Mouse (Mus musculus) hindbrain, embryonic 10.5 days (tissue): Measurements from ENCODE around the gene Themis2. TPM values are rescaled to one million over a fixed set of nuclear protein-coding genes. Genes with fewer than 3 reads are reported as not detected.
"Not testable (repeated sequence)": the region's sequence is repeated elsewhere in the genome, so short reads cannot be mapped to it uniquely, and the experiment has no call there.

Experiments
- DNase-seq: peaks from one replicate; pipeline ENCODE4 v3.0.0-alpha.2; 2017; ENCODE audit warnings: low spot score
- H3K27ac ChIP-seq: fragments of 300-500 bp; sonication (generic); 2 replicates; pipeline ENCODE4 v1.5.1; 2016; ENCODE audit warnings: mild to moderate bottlenecking, moderate library complexity
- H3K27me3 ChIP-seq: fragments of 300-500 bp; sonication (generic); 2 replicates; pipeline ENCODE4 v1.6.1; 2016; ENCODE audit warnings: mild to moderate bottlenecking; ENCODE audit not compliant: poor library complexity, insufficient read depth, severe bottlenecking
- H3K36me3 ChIP-seq: fragments of 300-500 bp; sonication (generic); 2 replicates; pipeline ENCODE4 v1.6.1; 2016; ENCODE audit warnings: mild to moderate bottlenecking, moderate library complexity
- H3K4me1 ChIP-seq: fragments of 300-500 bp; sonication (generic); replicated peaks from 2 replicates; pipeline ENCODE4 v1.6.1; 2016; ENCODE audit warnings: mild to moderate bottlenecking
- H3K4me3 ChIP-seq: fragments of 300-500 bp; sonication (generic); 2 replicates; pipeline ENCODE4 v1.5.1; 2016; ENCODE audit warnings: mild to moderate bottlenecking, moderate library complexity
- H3K9me3 ChIP-seq: fragments of 300-500 bp; sonication (generic); 2 replicates; pipeline ENCODE4 v1.6.1; 2016; ENCODE audit warnings: mild to moderate bottlenecking, moderate library complexity
- WGBS: fragments of 180-500 bp; shearing (Covaris S2); methylation state at CpG from one replicate; pipeline ENCODE4 v1.1.7; 2016; 5-methylcytosine and 5-hydroxymethylcytosine counted together
- polyA plus RNA-seq: library from polyadenylated mRNA; unstranded; fragments of >200 nt; fragmentation: Nextera tagmentation; extraction: Ambion mirVana; gene quantifications from 2 replicates; pipeline ENCODE4 v1.2.1, GENCODE M21; 2016

Themis2 gene
- polyA plus RNA-seq, 1 experiment from 2014 or later, result 1.2 TPM

DNA sequence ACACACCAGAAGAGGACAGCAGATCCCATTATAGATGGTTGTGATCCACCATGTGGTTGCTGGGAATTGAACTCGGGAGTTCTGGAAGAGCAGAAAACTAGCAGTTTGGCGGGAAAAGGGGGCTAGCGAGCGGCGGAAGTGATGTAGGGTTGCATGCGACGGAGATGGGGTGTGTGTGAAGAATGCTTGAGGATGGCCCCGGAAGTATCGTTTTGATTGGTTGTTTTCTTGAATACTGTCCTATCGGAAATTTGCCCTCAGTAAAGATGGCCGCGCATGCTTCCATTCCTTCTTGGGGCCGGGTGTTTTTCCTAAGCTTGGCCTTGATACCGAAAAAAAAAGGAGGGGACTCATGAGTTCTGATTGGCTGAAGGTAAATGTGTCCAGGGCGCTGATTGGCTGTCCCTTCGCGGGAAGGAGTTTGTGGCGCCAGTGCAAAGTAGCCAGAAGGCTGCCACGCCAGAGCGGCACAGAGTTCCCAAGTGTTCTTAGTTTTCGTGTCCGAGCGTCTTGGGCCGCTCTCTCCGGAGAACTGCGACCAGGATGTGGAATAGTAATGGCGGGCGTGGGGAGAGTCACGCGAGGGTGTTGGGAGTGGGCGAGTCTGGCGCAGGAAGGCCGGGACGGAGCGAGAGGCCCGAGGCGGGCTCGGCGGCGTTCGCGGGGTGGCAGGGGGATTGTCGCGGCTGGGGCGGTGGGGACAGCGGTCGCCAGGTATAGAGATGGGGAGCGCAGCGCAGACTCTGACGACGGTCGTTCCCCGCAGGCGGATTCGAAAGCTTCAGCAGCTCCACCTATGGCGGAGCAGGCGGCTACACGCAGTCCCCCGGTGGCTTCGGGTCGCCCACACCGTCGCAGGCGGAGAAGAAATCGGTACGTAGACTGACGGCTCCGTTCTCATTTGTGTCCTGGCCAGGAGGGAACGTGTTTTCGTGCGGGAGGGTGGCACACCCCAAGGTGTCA lies 28.0 kb downstream of the Themis2 start, which contains the start of gene Rpa2:
Gene Rpa2 (plus strand): TSS at position 419 of the 963 bp plus-strand sequence.
- Histone ChIP-seq H3K27ac (peak within 1 kb of the TSS; percentile 91), H3K36me3 (peaks cover 37% of the 10 kb centered on the region), H3K4me3 (peak within 1 kb of the TSS; percentile 90), H3K27me3 (no peaks in the 10 kb centered on the region), H3K9me3 (no peaks in the 10 kb centered on the region), H3K4me1 (peaks cover 12% of the 10 kb centered on the region)
- DNase-seq, result peak; percentile 99
- WGBS, result under 1% methylated on average over 70 of the region's 71 CpGs

DNA sequence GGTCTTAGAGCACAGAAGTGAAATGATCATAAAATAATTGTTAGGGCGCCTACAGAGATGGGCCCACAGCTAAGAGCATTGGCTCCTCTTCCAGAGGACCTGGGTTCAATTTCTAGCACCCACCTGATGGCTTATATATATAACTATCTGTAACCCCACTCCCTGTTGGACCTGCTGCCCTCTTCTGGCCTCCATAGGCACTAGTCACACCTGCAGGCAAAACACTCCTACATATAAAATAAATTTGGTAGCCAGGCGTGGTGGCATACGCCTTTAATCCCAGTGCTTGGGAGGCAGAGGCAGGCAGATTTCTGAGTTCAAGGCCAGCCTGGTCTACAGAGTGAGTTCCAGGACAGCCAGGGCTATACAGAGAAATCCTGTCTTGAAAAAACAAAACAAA lies 33.1 kb downstream of the Themis2 start:
- 84% methylated on average over 3 of the region's 3 CpGs for WGBS
- not testable (repeated sequence) for H3K9me3 ChIP-seq, H3K27me3 ChIP-seq, H3K36me3 ChIP-seq, H3K27ac ChIP-seq, DNase-seq, H3K4me3 ChIP-seq, H3K4me1 ChIP-seq

DNA sequence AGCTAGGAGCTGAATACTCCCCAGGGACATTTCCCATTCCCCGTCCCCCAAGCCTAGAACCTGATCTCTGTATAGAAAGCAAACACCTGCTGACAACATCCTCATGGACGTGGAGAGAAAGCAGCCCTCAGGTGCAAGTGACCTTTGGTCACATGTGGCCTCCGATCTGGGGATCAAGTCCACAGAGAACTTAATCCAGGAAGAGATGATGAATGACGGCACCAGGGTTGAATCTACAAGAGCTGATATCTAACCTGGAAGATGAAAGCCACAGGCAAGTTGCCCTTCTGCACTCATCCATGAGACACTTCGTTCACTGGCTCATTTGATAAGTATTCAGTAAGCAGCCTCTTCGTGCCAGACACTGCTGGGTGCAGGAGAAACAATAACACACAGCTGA lies 33.6 kb downstream of the Themis2 start:
- WGBS, result 83% methylated on average over 6 of the region's 6 CpGs
- no peaks in the 10 kb centered on the region for H3K9me3 ChIP-seq
- H3K4me1 ChIP-seq, result no peaks in the 10 kb centered on the region
- peaks cover 9% of the 10 kb centered on the region for H3K27me3 ChIP-seq
- H3K4me3 ChIP-seq, result no peak overlapping the region
- no peaks in the 10 kb centered on the region for H3K36me3 ChIP-seq
- no peak overlapping the region for H3K27ac ChIP-seq
- DNase-seq, result no peak

DNA sequence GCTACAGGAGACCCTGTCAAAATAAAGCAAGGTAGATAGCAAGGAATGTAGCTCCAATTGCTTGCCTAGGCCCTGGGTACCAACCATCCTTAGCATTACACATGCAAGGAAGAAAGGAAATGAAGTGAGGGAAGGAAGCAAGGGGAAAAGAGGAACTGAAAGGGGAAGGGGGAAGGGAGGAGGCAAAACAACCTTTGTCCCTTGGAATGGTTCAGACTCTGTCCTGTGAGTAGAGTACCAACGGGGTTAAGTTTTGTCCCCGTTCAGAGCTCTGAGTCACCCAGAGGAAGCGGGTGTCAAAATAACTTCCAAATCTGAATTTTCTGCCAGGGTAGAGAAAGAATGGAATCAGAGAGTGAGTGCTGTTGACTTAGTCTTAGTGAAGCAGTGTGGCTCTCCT lies 35.9 kb downstream of the Themis2 start:
- Histone ChIP-seq H3K9me3 (no peaks in the 10 kb centered on the region), H3K27me3 (peaks cover 32% of the 10 kb centered on the region), H3K4me3 (no peak overlapping the region), H3K4me1 (peaks cover 13% of the 10 kb centered on the region), H3K36me3 (no peaks in the 10 kb centered on the region), H3K27ac (no peak overlapping the region)
- no peak for DNase-seq
- WGBS, result 75% methylated on average over 3 of the region's 3 CpGs

DNA sequence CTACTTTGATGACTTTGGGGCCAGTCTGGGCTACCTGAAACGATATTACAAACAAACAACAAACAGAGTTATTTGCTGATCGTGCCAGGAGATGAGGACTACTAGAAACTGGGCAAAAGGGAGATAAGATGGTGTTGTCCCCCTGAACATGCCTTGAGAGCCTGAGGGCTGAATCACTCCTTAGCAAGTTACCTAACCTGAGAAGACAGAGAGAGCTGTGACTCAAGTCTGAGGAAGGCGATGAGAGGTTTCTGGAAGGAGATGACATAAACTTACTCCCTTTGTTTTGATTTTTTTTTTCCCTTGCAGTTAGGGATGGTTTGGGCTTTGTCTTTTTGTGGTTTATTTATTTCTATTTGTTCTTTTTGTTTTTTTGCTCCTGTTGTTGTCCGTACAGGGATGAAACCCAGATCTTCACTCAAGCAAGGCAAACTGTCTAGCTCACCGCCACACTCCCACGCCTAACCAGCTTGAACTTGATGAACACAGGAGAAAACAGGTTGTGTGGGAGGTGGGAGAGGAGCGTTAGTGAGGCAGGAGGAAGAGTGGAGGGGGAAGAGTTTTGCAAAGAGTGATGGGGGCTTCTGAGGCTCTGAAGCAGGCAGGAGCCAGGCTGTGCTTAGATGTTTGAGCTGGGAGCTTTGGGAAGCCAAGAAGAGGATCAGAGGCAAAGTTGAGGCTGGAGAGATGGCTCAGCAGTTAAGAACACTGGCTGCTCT lies 38.4 kb downstream of the Themis2 start:
- no peak overlapping the region for H3K27ac ChIP-seq
- no peaks in the 10 kb centered on the region for H3K36me3 ChIP-seq
- H3K27me3 ChIP-seq, result peaks cover 32% of the 10 kb centered on the region
- 88% methylated on average over 7 of the region's 7 CpGs for WGBS
- no peak overlapping the region for H3K4me3 ChIP-seq
- no peak for DNase-seq
- H3K9me3 ChIP-seq, result no peaks in the 10 kb centered on the region
- H3K4me1 ChIP-seq, result peaks cover 13% of the 10 kb centered on the region

DNA sequence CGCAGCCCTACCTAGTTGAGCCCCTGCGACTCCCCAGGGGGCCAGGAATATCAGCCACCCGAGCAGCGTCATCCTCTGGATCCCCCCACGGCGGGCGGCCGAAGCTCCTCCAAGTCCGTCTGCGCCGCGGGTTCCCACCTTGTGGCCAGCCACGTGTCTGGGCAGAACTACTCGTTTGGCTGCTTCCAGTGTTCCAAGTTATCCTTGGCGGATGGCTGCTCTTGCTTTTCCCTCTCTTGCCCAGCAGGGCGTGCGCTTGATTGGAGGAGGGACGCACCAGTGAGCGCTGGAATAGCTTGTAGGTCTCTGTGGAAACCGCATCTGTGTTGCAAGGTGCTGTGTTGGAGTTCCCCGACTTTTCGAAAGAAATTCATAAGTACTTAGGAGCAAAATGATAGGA lies 39.2 kb downstream of the Themis2 start, which contains the start of gene Smpdl3b:
Gene Smpdl3b (minus strand): TSS at position 279 of the 400 bp plus-strand sequence.
- Histone ChIP-seq H3K36me3 (no peaks in the 10 kb centered on the region), H3K9me3 (no peaks in the 10 kb centered on the region), H3K4me3 (peak within 1 kb of the TSS; percentile 55), H3K27ac (peak within 1 kb of the TSS; percentile 79), H3K27me3 (peaks cover 32% of the 10 kb centered on the region), H3K4me1 (peaks cover 17% of the 10 kb centered on the region)
- DNase-seq, result peak; percentile 81
- 2% methylated on average over 22 of the region's 22 CpGs for WGBS

DNA sequence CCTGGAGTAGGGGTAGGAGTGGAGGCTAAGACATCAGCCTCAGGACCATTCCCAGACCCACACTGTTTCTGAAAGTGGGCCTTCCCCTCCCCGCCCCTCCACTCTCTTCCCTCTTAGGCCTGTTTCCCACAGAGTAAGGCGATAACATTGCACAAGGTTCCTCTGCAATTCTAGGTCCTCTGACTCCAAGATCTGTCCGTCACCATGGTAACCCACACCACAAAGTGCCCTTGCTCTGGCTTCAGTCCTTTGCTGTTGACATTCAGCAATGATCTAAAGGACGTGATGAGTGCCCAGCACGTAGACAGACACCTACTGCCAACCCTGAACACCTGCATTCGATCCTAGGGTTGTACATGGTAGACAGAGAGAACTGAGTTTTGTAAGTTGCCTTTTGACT lies 43.2 kb downstream of the Themis2 start:
- 74% methylated on average over 6 of the region's 6 CpGs for WGBS
- H3K27ac ChIP-seq, result no peak overlapping the region
- H3K36me3 ChIP-seq, result no peaks in the 10 kb centered on the region
- no peak for DNase-seq
- no peak overlapping the region for H3K4me3 ChIP-seq
- peaks cover 17% of the 10 kb centered on the region for H3K4me1 ChIP-seq
- no peaks in the 10 kb centered on the region for H3K9me3 ChIP-seq
- H3K27me3 ChIP-seq, result peaks cover 26% of the 10 kb centered on the region

DNA sequence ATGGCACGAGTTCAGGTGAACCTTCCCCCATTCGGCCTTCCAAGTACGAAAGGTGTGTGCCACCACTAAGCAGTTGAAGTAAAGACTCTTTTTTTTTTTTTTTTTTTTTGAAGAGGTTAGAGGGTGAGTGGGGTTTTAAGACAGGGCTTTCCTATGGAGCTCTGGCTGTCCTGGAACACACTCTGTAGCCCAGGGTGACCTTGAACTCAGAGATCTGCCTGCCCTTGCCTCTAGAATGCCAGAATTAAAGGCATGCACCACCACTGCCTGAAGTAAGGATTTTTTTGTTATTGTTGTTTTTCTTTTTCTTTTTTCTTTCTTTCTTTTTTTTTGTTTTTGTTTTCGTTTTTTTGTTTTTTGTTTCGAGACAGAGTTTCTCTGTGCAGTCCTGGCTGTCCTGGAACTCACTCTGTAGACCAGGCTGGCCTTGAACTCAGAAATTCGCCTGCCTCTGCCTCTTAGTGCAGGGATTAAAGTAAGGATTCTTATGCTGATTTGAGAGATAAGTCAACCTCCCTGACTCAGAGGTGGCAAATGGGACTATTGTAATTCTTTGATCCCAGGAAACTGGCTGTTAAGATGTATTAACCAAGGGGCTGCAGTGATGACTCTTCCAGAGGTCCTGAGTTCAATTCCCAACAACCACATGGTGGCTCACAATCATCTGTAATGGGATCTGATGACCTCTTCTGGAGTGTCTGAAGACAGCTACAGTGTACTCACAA lies 46.8 kb downstream of the Themis2 start:
- Histone ChIP-seq H3K27me3 (no peaks in the 10 kb centered on the region), H3K36me3 (no peaks in the 10 kb centered on the region), H3K27ac (no peak overlapping the region), H3K9me3 (no peaks in the 10 kb centered on the region), H3K4me1 (0 out of 2 replicates have a peak, but pooled peaks cover 4% of the 10 kb centered on the region), H3K4me3 (no peak overlapping the region)
- 83% methylated on average over 6 of the region's 6 CpGs for WGBS
- no peak for DNase-seq

DNA sequence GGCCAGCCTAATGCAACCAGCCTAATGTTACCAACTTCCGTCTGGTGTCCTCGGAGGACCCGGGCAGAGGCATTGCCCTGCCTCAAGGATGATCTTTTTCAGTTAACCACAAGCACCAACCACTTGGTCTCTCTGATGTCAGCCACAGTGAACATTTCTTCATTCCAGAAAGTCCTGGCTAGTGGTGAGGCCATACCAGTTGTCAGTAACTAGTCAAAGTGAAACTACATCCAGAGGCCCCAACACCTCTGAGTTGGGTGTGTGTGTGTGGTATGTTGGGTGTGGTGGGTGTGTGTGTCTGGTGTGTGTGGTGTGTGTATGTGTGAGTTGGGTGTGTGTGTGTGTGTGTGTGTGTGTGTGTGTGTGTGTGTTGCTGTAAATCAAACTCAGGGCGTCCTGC lies 47.4 kb downstream of the Themis2 start:
- DNase-seq, result no peak
- Histone ChIP-seq H3K36me3 (no peaks in the 10 kb centered on the region), H3K4me1 (0 out of 2 replicates have a peak, but pooled peaks cover 4% of the 10 kb centered on the region), H3K4me3 (no peak overlapping the region), H3K27ac (no peak overlapping the region), H3K27me3 (no peaks in the 10 kb centered on the region), H3K9me3 (no peaks in the 10 kb centered on the region)
- WGBS, result 95% methylated on average over 4 of the region's 4 CpGs

DNA sequence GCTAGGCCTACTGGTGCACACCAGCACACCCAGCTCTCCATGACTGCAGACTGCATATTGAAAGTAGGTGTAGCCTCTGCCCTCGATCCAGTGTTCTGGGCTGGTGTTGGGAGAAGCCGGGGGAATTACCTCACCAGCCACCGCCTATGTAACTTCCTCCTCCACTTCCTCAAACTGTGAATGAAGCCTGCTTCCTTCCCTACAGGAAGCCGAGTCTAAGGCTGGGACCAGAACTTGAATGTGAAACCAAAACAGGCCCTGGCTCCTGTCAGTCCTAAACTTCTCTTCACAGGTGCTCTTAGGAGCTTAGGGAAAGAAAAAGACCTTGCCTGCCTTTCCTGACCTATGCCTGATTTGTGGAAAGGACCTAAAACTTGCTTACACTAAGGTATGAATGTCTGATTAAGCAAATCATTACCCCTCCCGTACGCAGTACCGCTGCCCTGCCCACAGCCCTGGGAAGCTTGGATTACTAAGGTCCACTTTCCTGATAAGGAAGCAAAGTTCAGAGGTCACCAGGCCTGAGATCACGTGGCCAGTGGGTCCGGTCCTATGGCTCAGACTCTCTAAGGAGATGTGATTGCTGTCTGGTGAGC lies 48.4 kb downstream of the Themis2 start:
- Histone ChIP-seq H3K36me3 (no peaks in the 10 kb centered on the region), H3K4me3 (no peak overlapping the region), H3K4me1 (0 out of 2 replicates have a peak, but pooled peaks cover 4% of the 10 kb centered on the region), H3K9me3 (no peaks in the 10 kb centered on the region), H3K27me3 (no peaks in the 10 kb centered on the region), H3K27ac (no peak overlapping the region)
- 71% methylated on average over 9 of the region's 9 CpGs for WGBS
- no peak for DNase-seq

DNA sequence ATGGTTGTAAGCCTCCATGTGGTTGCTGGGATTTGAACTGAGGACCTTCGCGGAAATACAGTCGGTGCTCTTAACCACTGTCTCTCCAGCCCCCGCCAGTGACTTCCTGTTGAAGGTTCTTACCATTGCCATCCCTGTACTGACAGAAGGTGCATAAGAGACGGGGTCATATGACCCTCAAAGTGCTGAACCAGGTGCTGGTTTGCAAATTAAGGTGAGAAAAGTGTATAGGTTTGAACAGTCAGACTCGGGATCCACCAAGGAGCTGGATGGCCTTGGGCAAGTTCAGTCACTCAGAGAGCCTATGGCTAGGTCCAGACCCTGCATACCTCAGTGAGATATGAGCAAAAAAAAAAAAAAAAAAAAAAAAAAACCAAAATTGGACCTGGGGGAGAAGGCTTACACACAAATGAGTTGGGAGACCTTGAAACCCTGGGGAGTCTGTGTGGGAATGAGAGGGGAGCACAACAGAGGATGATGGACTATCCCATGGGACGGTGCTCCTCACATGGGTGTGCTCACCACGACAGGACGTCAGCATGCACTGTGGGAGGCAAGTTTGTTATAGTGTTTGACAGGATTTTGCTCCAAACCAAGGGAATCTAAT lies 49.2 kb downstream of the Themis2 start:
- Histone ChIP-seq H3K4me3 (no peak overlapping the region), H3K27ac (no peak overlapping the region), H3K9me3 (no peaks in the 10 kb centered on the region), H3K27me3 (no peaks in the 10 kb centered on the region), H3K4me1 (no peaks in the 10 kb centered on the region), H3K36me3 (no peaks in the 10 kb centered on the region)
- no peak for DNase-seq
- 87% methylated on average over 9 of the region's 9 CpGs for WGBS
